Comparison of ENCODE assay signal across 30 mouse cellular contexts in the genomic region with DNA sequence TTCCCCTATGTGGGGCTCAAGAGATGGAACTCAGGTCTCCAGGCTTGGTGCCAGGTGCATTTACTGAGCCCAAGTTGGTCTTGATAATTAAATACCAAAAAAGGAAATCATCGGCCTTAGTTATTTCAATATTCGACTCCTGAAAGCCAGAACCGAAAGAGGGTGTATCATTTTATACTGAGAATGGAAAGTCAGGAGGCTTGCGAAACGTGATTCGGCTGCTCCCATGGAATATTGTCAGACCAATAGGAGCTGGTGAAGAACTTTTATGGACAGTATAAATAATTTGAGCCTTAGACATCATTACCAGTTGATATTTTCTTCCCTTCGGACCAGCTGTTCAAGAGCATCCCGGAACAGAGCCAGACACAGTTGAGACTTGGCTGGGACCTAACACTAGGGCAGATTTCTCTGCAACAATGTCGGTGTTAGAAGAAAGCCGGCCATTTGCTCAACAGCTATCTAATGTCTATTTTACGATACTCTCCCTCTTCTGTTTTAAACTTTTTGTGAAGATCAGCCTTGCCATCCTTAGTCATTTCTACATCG. TPM values are rescaled to one million over a fixed set of nuclear protein-coding genes. Genes with fewer than 3 reads are reported as not detected.
DNase-seq lines count a peak whose midpoint lies in the region; TF ChIP-seq lines count a peak whose summit lies in the region.
"Had no signal": no experiment of that assay in that cellular context is flagged by ENCODE, and none has a peak within 500 bp of the region (broad histone marks: within the 10 kb centered on the region; RNA-seq: fewer than 3 reads in every experiment).

No protein-coding gene starts in this region.

- no peak overlapping the region for H3ac ChIP-seq in myocyte (ENCODE audit: control insufficient read depth, insufficient read length)

- no peaks in the 10 kb centered on the region for H3K27me3 ChIP-seq in myocyte (ENCODE audit: control insufficient read depth, insufficient read depth, insufficient read length)
- H3K27me3 ChIP-seq: CH12.LX; embryonic facial prominence, embryonic 12.5 days; embryonic facial prominence, embryonic 15.5 days; hindbrain, embryonic 12.5 days; hindbrain, embryonic 15.5 days; Patski had no signal

- no peak for TF ChIP-seq CTCF in gastrocnemius, adult 2 months (IDR thresholded peaks at IDR 0.05)

- no peaks in the 10 kb centered on the region for H3K36me3 ChIP-seq in myocyte (ENCODE audit: control insufficient read depth, insufficient read depth)
- H3K36me3 ChIP-seq: embryonic facial prominence, embryonic 12.5 days; embryonic facial prominence, embryonic 15.5 days; G1E; hindbrain, embryonic 12.5 days; hindbrain, embryonic 15.5 days had no signal

- peak overlapping the region; percentile 88 for H3K4me2 ChIP-seq in myocyte (ENCODE audit: low read depth)
- H3K4me2 ChIP-seq: embryonic facial prominence, embryonic 12.5 days; embryonic facial prominence, embryonic 15.5 days; heart, embryonic 11.5 days; hindbrain, embryonic 12.5 days; hindbrain, embryonic 15.5 days had no signal

- peaks cover 48% of the 10 kb centered on the region for H3K79me2 ChIP-seq in myocyte (ENCODE audit: control insufficient read depth, insufficient read depth)

- peak; percentile 85 for TF ChIP-seq POLR2A in myocyte (IDR thresholded peaks at IDR 0.05; ENCODE audit: insufficient read length, low read depth)

- peak overlapping the region; percentile 76 for H3K4me3 ChIP-seq in gastrocnemius, adult 2 months
- peak overlapping the region; percentile 75 for H3K4me3 ChIP-seq in myocyte
- H3K4me3 ChIP-seq: embryonic facial prominence, embryonic 12.5 days; embryonic facial prominence, embryonic 15.5 days; heart, adult 2 months; hindbrain, embryonic 12.5 days; hindbrain, embryonic 15.5 days had no signal

- intact Hi-C loops in gastrocnemius, adult 2 months (cut with DNase I), result no loop called here
- intact Hi-C loops in gastrocnemius, postnatal 14 days (cut with DNase I; ENCODE audit: low total_unique reads), result no loop called here

- H3K27ac ChIP-seq in gastrocnemius, adult 2 months, result peak overlapping the region; percentile 91
- H3K27ac ChIP-seq: embryonic facial prominence, embryonic 12.5 days; embryonic facial prominence, embryonic 15.5 days; heart, adult 2 months; hindbrain, embryonic 12.5 days; hindbrain, embryonic 15.5 days had no signal

- DNase-seq in cerebellum, postnatal 10 days, result peak; percentile 39 to 48
- DNase-seq in cerebellum, postnatal 4 days (ENCODE audit: low spot score in 2 of 2), result no peak
- DNase-seq in gastrocnemius, adult 2 months, result peak; percentile 83
- peak; percentile 58 for DNase-seq in gastrocnemius, postnatal 14 days
- DNase-seq in right cerebral cortex, postnatal 25 days, result no peak
- DNase-seq in kidney, adult 18-20 months, result no peak
- DNase-seq in urinary bladder, postnatal 36 days (ENCODE audit: low spot score in 2 of 2), result no peak
- DNase-seq: adrenal gland, adult 8-10 months; adrenal gland, postnatal 25 days; cerebellum, adult 11-12 months; cerebellum, adult 8-10 months; forebrain, postnatal 0 days; heart, adult 2 months had no signal

TF ChIP-seq in myocyte, 11 proteins besides CTCF, POLR2A, EP300 and RAD21:
- TF ChIP-seq MYOD1 (IDR thresholded peaks at IDR 0.05; ENCODE audit: control insufficient read depth in 1 of 3, insufficient read length in 2 of 3, low read depth in 2 of 3) (peak; percentile 72 to 84 (median 76)), MAX (IDR thresholded peaks at IDR 0.05; ENCODE audit: low read depth) (no peak), TCF12 (IDR thresholded peaks at IDR 0.05; ENCODE audit: insufficient read depth, poor library complexity, severe bottlenecking) (peak; percentile 37), POLR2AphosphoS2 (IDR thresholded peaks at IDR 0.05; ENCODE audit: insufficient read length, low read depth) (peak; percentile 96), TCF3 (IDR thresholded peaks at IDR 0.05; ENCODE audit: insufficient read length, low read depth) (no peak), CEBPB (IDR thresholded peaks at IDR 0.05; ENCODE audit: insufficient read depth, poor library complexity, severe bottlenecking) (peak; percentile 85), E2F4 (IDR thresholded peaks at IDR 0.05; ENCODE audit: insufficient read depth) (no peak), REST (IDR thresholded peaks at IDR 0.05; ENCODE audit: insufficient read depth, insufficient read length) (no peak), SRF (IDR thresholded peaks at IDR 0.05; ENCODE audit: control insufficient read depth, insufficient read length, low read depth) (peak; percentile 72), USF1 (IDR thresholded peaks at IDR 0.05; ENCODE audit: low read depth) (no peak), MYOG (IDR thresholded peaks at IDR 0.05; ENCODE audit: control insufficient read depth in 1 of 3, insufficient read depth in 1 of 3, insufficient read length in 2 of 3, low read depth in 2 of 3) (peak in 2 of 3 experiments; percentile 39 to 58)
TF ChIP-seq in myocyte: peak in this region for 6.

RNA-seq across cellular contexts. Expression of a gene that starts 20.3 kb away (rescaled TPM):
- 10 to 100 TPM; 26.6 to 27.7 TPM for total RNA-seq in gastrocnemius, adult 2 months (2021)
- total RNA-seq in gastrocnemius, postnatal 14 days (2021), result 10 to 100 TPM; 18.4 to 21.9 TPM
- polyA plus RNA-seq in myocyte (2012; fragmentation: generic; extraction: Trizol), result 18.3 TPM

RNA-seq across cellular contexts. Expression of a gene that starts 20.7 kb away (rescaled TPM):
- 100 to 1,000 TPM; 148 to 292 TPM for total RNA-seq in gastrocnemius, adult 2 months (2021)
- 100 to 1,000 TPM; 107 to 130 TPM for total RNA-seq in gastrocnemius, postnatal 14 days (2021)
- 144 TPM for polyA plus RNA-seq in myocyte (2012; fragmentation: generic; extraction: Trizol)
- total RNA-seq: CH12.LX; common myeloid progenitor, adult 5-6 weeks; hematopoietic stem cell, adult 5-6 weeks had no signal
- polyA plus RNA-seq: G1E had no signal

RNA-seq across cellular contexts. Expression of a gene that starts 50.5 kb away (rescaled TPM):
- not detected for total RNA-seq in gastrocnemius, adult 2 months (2021)
- not detected for total RNA-seq in gastrocnemius, postnatal 14 days (2021)
- polyA plus RNA-seq in myocyte (2012; fragmentation: generic; extraction: Trizol), result not detected
- total RNA-seq: CH12.LX; common myeloid progenitor, adult 5-6 weeks; forebrain, postnatal 0 days; G1E; heart, adult 2 months; heart, postnatal 25 days; hematopoietic stem cell, adult 5-6 weeks had no signal
- polyA plus RNA-seq: embryonic facial prominence, embryonic 12.5 days; forebrain, embryonic 11.5 days; G1E; heart, embryonic 11.5 days; heart, embryonic 14.5 days; heart, postnatal 0 days; hindbrain, embryonic 12.5 days; hindbrain, embryonic 15.5 days; intestine, embryonic 14.5 days; intestine, postnatal 0 days; Patski had no signal

Comparison
In these comparisons a context has a peak if more than half of its experiments do, and no peak if none do; other contexts are left out.
1. DNase-seq: peak in cerebellum, postnatal 10 days (2 of 2), gastrocnemius, adult 2 months (single experiment) and gastrocnemius, postnatal 14 days (single experiment); none in cerebellum, postnatal 4 days (0 of 2), right cerebral cortex, postnatal 25 days (single experiment), kidney, adult 18-20 months (single experiment) and urinary bladder, postnatal 36 days (0 of 2).